Mouse (Mus musculus) cerebellum, adult 2 months (tissue): ENCODE results near the gene Zfp579. TPM values are rescaled to one million over a fixed set of nuclear protein-coding genes. Genes with fewer than 3 reads are reported as not detected.
"Not testable (repeated sequence)": the region's sequence is repeated elsewhere in the genome, so short reads cannot be mapped to it uniquely, and the experiment has no call there.

ENCODE experiments used
- DNase-seq, 2 experiments: peaks; one replicate each; pipeline ENCODE4 v3.0.0; 2021
- H3K27ac ChIP-seq: fragments of 200-500 bp; 2 replicates; pipeline ENCODE4 v1.5.1; 2012; ENCODE audit warnings: low read length, control low read depth, inconsistent platforms; ENCODE audit not compliant: insufficient read depth
- H3K27me3 ChIP-seq: fragments of 200-500 bp; 2 replicates; pipeline ENCODE4 v1.6.1; 2012; ENCODE audit warnings: inconsistent platforms, mild to moderate bottlenecking, low read length, moderate library complexity; ENCODE audit not compliant: control insufficient read depth, insufficient read depth
- H3K4me1 ChIP-seq: fragments of 200-500 bp; 2 replicates; pipeline ENCODE4 v1.6.1; 2011; ENCODE audit warnings: low read length; ENCODE audit not compliant: control insufficient read depth, insufficient read depth
- H3K4me3 ChIP-seq: fragments of 200-500 bp; replicated peaks from 2 replicates; pipeline ENCODE3; 2011; ENCODE audit warnings: mild to moderate bottlenecking, low read depth, low read length, control low read depth; ENCODE audit not compliant: insufficient read depth
- CTCF ChIP-seq: fragments of 200-500 bp; IDR thresholded peaks from 2 replicates; pipeline ENCODE4 v1.5.1; 2011; ENCODE audit warnings: low read depth, mild to moderate bottlenecking, control low read depth, low read length, moderate library complexity, borderline replicate concordance; ENCODE audit not compliant: insufficient read depth
- POLR2A ChIP-seq: fragments of 200-500 bp; IDR thresholded peaks from 2 replicates; pipeline ENCODE4 v1.6.1; 2011; ENCODE audit warnings: low read length, control low read depth, borderline replicate concordance; ENCODE audit not compliant: insufficient read depth
- WGBS: fragments of 180-500 bp; shearing (Covaris S2); methylation state at CpG from one replicate; pipeline ENCODE4 v1.1.7; 2018; 5-methylcytosine and 5-hydroxymethylcytosine counted together
- polyA plus RNA-seq: library from polyadenylated mRNA; depleted of rRNA; stranded (reverse); fragments of >200 nt; gene quantifications from 2 replicates; pipeline ENCODE4 v1.2.3, GENCODE M21; 2012

Zfp579 gene
- polyA plus RNA-seq, 1 experiment = 65.2 TPM

- Histone ChIP-seq H3K4me1 (no peaks in the 10 kb centered on the region), H3K27me3 (no peaks in the 10 kb centered on the region), H3K4me3 (no peak within 1 kb of the TSS), H3K27ac (no peak within 1 kb of the TSS)
- DNase-seq = no peak
- WGBS = 95% methylated on average over 3 of the region's 3 CpGs
- TF ChIP-seq POLR2A (no peak), CTCF (no peak)
Measured at GRCm38 (mm10) chr7:5033818-5034217, 37.9 kb upstream of the Zfp579 start, which contains the start of gene 4632433K11Rik. Gene 4632433K11Rik (plus strand): TSS chr7:5034118.

DNA sequence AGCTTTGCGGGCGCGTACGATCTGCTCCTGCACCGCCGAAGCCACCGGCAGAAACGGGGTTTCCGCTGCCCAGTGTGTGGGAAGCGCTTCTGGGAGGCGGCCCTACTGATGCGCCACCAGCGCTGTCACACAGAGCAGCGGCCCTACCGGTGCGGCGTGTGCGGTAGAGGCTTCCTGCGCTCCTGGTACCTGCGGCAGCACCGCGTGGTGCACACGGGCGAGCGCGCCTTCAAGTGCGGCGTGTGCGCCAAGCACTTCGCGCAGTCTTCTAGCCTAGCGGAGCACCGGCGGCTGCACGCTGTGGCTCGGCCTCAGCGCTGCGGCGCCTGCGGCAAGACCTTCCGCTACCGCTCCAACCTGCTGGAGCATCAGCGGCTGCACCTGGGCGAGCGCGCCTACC is 35.5 kb upstream of the Zfp579 start:
- no peak for TF ChIP-seq CTCF
- no peak for TF ChIP-seq POLR2A
- H3K4me3 ChIP-seq = no peak overlapping the region
- no peak for DNase-seq
- WGBS = 90% methylated on average over 46 of the region's 46 CpGs
- H3K27ac ChIP-seq = no peak overlapping the region
- H3K27me3 ChIP-seq = no peaks in the 10 kb centered on the region
- H3K4me1 ChIP-seq = no peaks in the 10 kb centered on the region

- no peak overlapping the region for H3K27ac ChIP-seq
- no peaks in the 10 kb centered on the region for H3K4me1 ChIP-seq
- no peak for DNase-seq
- WGBS = 90% methylated on average over 63 of the region's 63 CpGs
- no peaks in the 10 kb centered on the region for H3K27me3 ChIP-seq
- TF ChIP-seq CTCF (no peak), POLR2A (no peak)
- no peak overlapping the region for H3K4me3 ChIP-seq
Measured at GRCm38 (mm10) chr7:5030554-5031275, 34.8 kb upstream of the Zfp579 start.

GRCm38 (mm10) chr7:5029946-5030345 is 34.0 kb upstream of the Zfp579 start:
- DNase-seq = no peak
- TF ChIP-seq CTCF (no peak), POLR2A (no peak)
- 92% methylated on average over 21 of the region's 21 CpGs for WGBS
- Histone ChIP-seq H3K27ac (no peak overlapping the region), H3K4me3 (no peak overlapping the region), H3K4me1 (no peaks in the 10 kb centered on the region), H3K27me3 (no peaks in the 10 kb centered on the region)

DNA sequence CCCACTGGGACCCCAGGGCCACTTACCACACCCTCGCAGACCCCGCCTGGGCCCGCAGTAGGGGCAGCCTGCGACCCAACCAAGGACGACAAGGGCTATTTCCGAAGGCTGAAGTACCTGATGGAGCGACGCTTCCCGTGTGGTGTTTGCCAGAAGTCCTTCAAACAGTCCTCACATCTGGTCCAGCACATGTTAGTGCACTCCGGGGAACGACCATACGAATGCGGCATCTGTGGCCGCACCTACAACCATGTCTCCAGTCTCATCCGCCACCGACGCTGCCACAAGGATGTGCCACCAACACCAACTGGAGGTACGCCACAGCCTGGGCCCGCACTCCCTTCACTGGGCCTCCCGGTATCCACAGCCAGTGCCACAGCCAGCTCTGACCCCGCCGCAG is 33.6 kb upstream of the Zfp579 start:
- Histone ChIP-seq H3K27ac (no peak overlapping the region), H3K4me3 (no peak overlapping the region), H3K27me3 (no peaks in the 10 kb centered on the region), H3K4me1 (no peaks in the 10 kb centered on the region)
- DNase-seq = no peak
- no peak for TF ChIP-seq CTCF
- TF ChIP-seq POLR2A = no peak
- WGBS = 96% methylated on average over 22 of the region's 22 CpGs

- WGBS = 42% methylated on average over 5 of the region's 5 CpGs
- TF ChIP-seq POLR2A (no peak), CTCF (no peak)
- Histone ChIP-seq H3K27ac (no peak overlapping the region), H3K4me3 (peak overlapping the region; percentile 69), H3K4me1 (no peaks in the 10 kb centered on the region), H3K27me3 (no peaks in the 10 kb centered on the region)
- no peak for DNase-seq
Measured at GRCm38 (mm10) chr7:5021197-5021596, 25.2 kb upstream of the Zfp579 start.

DNA sequence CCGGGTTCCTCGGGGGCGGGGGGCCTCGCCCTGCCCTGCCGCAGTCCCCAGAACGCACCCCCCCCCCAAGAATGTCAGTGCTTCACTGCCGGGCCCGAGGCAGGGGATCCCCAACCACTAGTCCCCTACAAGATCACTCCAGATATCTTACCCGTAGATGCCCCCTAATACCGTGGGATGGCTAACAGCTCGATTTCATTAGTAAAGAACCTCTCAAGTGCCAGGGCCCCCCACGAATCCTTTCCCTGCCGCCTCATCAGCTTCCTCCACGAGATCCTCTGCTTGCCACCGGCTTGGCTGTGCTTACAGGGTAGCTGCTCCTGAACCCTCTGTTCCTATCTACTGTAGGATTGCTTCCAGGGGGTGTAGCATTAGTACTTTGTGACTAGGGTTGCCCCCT is 24.7 kb upstream of the Zfp579 start:
- WGBS = under 1% methylated on average over 15 of the region's 15 CpGs
- Histone ChIP-seq H3K4me3 (peak overlapping the region; percentile 69), H3K27ac (peak overlapping the region; percentile 31; the same call in 1 of the 2 replicates), H3K27me3 (no peaks in the 10 kb centered on the region), H3K4me1 (no peaks in the 10 kb centered on the region)
- no peak for TF ChIP-seq CTCF
- no peak for TF ChIP-seq POLR2A
- DNase-seq = no peak

GRCm38 (mm10) chr7:5020000-5020681 is 24.2 kb upstream of the Zfp579 start, which contains the start of the genes Zfp865 and Ccdc106:
Gene Zfp865 (plus strand): TSS chr7:5020376.
Gene Ccdc106 (plus strand): TSS chr7:5020553.
- TF ChIP-seq POLR2A (peak; percentile 50; the same call in 1 of the 2 replicates), CTCF (no peak)
- WGBS = under 1% methylated on average over 49 of the region's 49 CpGs
- Histone ChIP-seq H3K4me3 (peak within 1 kb of the TSS; percentile 69), H3K27me3 (no peaks in the 10 kb centered on the region), H3K27ac (peak within 1 kb of the TSS; percentile 31; the same call in 1 of the 2 replicates), H3K4me1 (no peaks in the 10 kb centered on the region)
- DNase-seq = peak; percentile 98

GRCm38 (mm10) chr7:5019576-5019975 is 23.6 kb upstream of the Zfp579 start:
- H3K27me3 ChIP-seq, H3K4me3 ChIP-seq, H3K27ac ChIP-seq, H3K4me1 ChIP-seq, DNase-seq: not testable (repeated sequence)
- WGBS = 24% methylated on average over 8 of the region's 8 CpGs
